Mouse (Mus musculus) kidney, postnatal 0 days (tissue): Measurements from ENCODE around the gene Cfap69. TPM values are rescaled to one million over a fixed set of nuclear protein-coding genes. Genes with fewer than 3 reads are reported as not detected.

Experiments used
- ATAC-seq: fragments of 200-750 bp; cut with Nextera tagmentation; replicated peaks from 2 replicates; pipeline ENCODE4 v1.8.0; 2017; ENCODE audit warnings: low read depth, moderate number of reproducible peaks, moderate TSS enrichment, moderate library complexity; ENCODE audit not compliant: low FRiP score
- DNase-seq: peaks from one replicate; pipeline ENCODE4 v3.0.0-alpha.2; 2016; ENCODE audit warnings: low spot score
- H3K27ac ChIP-seq: fragments of 300-500 bp; sonication (generic); 2 replicates; pipeline ENCODE4 v1.5.1; 2014; ENCODE audit warnings: mild to moderate bottlenecking
- H3K27me3 ChIP-seq: fragments of 300-500 bp; sonication (generic); 2 replicates; pipeline ENCODE4 v1.6.1; 2014; ENCODE audit warnings: low read length, mixed read lengths; ENCODE audit not compliant: insufficient read depth
- H3K36me3 ChIP-seq: fragments of 300-500 bp; sonication (generic); 2 replicates; pipeline ENCODE4 v1.6.1; 2014; ENCODE audit warnings: low read length, mixed read lengths; ENCODE audit not compliant: insufficient read depth
- H3K4me1 ChIP-seq: fragments of 300-500 bp; sonication (generic); replicated peaks from 2 replicates; pipeline ENCODE4 v1.6.1; 2014; ENCODE audit warnings: antibody characterized with exemption, low read length, mixed read lengths; ENCODE audit not compliant: insufficient read depth
- H3K4me2 ChIP-seq: fragments of 300-500 bp; sonication (generic); 2 replicates; pipeline ENCODE4 v1.6.1; 2014; ENCODE audit warnings: mild to moderate bottlenecking, low read length, moderate library complexity, mixed read lengths
- H3K4me3 ChIP-seq: fragments of 300-500 bp; sonication (generic); replicated peaks from 2 replicates; pipeline ENCODE4 v1.5.1; 2014; ENCODE audit warnings: low read depth, low read length
- H3K9ac ChIP-seq: fragments of 300-500 bp; sonication (generic); 2 replicates; pipeline ENCODE4 v1.6.1; 2014; ENCODE audit warnings: low read depth, low read length
- H3K9me3 ChIP-seq: fragments of 300-500 bp; sonication (generic); replicated peaks from 2 replicates; pipeline ENCODE4 v1.6.1; 2016; ENCODE audit warnings: low read length, inconsistent platforms, mixed read lengths
- CTCF ChIP-seq: IDR thresholded peaks from 2 replicates; pipeline ENCODE4 v1.5.1; 2016; ENCODE audit warnings: antibody characterized with exemption, low read depth, mild to moderate bottlenecking, moderate library complexity
- WGBS: fragments of 180-500 bp; shearing (Covaris S2); extraction: QIAGEN DNeasy Blood & Tissue Kit; methylation state at CpG from one replicate; pipeline ENCODE4 v1.1.7; 2014; 5-methylcytosine and 5-hydroxymethylcytosine counted together
- polyA plus RNA-seq: library from polyadenylated mRNA; unstranded; fragments of >200 nt; fragmentation: Nextera tagmentation; extraction: Ambion mirVana; gene quantifications from 2 replicates; pipeline ENCODE4 v1.2.1, GENCODE M21; 2015

Gene Cfap69
- polyA plus RNA-seq, 1 experiment from 2014 or later, result 1.6 TPM

DNA sequence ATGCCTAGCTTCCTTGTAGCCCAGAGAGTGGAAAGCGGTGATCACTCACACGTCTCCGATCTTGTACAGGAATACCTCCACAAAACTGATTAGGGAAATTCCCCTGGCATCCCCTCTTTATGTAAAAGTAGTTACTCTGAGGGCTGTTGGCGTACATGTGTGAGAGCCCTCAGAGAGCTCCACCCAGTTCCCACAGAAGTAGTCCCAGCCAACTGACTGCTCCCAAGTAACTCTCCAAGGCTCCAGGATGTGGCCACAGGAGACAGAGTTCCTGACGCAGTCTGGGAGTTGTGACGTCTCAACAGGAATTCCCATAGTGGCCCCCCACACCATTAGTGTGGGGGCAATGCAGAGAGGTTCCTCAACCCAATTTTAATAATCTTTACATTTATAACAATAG, 982 bp downstream of the Cfap69 start:
- no peak for DNase-seq
- peak overlapping the region; percentile 69; the same call in 1 of the 2 replicates for H3K4me3 ChIP-seq
- no peak overlapping the region for H3K27ac ChIP-seq
- H3K36me3 ChIP-seq, result no peaks in the 10 kb centered on the region
- TF ChIP-seq CTCF, result no peak
- no peaks in the 10 kb centered on the region for H3K9me3 ChIP-seq
- ATAC-seq, result no peak
- WGBS, result 39% methylated on average over 6 of the region's 6 CpGs
- H3K4me2 ChIP-seq, result peak overlapping the region; percentile 97
- no peak overlapping the region for H3K9ac ChIP-seq
- H3K27me3 ChIP-seq, result no peaks in the 10 kb centered on the region
- H3K4me1 ChIP-seq, result no peaks in the 10 kb centered on the region

DNA sequence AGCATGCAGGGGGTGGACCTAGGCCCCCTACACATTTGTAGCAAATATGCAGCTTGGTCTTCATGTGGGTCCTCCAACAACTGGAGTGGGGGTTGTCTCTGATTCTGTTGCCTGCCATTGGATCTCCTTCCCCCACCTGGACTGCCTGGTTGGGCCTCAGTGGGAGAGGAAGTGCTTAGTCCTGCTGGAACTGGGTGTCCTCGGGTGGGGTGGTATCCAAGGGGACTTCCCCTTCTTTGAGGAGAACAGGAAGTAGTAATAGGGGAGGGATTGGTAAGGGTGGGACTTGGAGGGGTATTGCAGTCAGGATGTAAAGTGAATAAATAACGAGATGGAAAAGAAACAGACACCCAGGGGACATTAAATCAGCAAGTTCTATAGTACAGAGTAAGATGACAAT, 5.4 kb downstream of the Cfap69 start:
- ATAC-seq (no peak), DNase-seq (no peak)
- H3K4me2 ChIP-seq, result no peak overlapping the region
- no peak overlapping the region for H3K9ac ChIP-seq
- no peaks in the 10 kb centered on the region for H3K36me3 ChIP-seq
- no peaks in the 10 kb centered on the region for H3K9me3 ChIP-seq
- no peak for TF ChIP-seq CTCF
- H3K4me1 ChIP-seq, result no peaks in the 10 kb centered on the region
- no peaks in the 10 kb centered on the region for H3K27me3 ChIP-seq
- H3K4me3 ChIP-seq, result no peak overlapping the region
- H3K27ac ChIP-seq, result no peak overlapping the region
- WGBS, result 41% methylated on average over 2 of the region's 2 CpGs

DNA sequence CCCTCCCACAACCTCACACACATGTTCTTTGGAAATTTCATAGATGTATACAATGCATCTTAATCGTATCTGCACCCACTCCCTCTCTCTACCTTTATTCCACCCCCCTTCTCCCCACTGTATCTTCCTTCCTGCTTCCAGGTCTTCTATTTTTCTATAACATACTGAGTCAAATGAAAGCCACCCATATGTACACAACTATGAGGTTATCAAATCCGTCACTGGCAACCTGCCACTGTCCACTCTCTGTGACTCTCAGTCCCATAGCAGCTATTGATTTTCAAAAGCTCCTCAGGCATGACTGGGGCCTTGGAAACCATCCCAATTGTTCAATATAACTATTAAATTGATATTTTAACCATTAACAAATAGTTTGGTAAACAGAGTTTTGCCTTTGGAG, 6.1 kb downstream of the Cfap69 start:
- no peak for TF ChIP-seq CTCF
- Histone ChIP-seq H3K4me3 (no peak overlapping the region), H3K9ac (no peak overlapping the region), H3K36me3 (no peaks in the 10 kb centered on the region), H3K4me2 (no peak overlapping the region), H3K4me1 (no peaks in the 10 kb centered on the region), H3K27ac (no peak overlapping the region), H3K27me3 (no peaks in the 10 kb centered on the region), H3K9me3 (no peaks in the 10 kb centered on the region)
- DNase-seq (no peak), ATAC-seq (no peak)
- 69% methylated on average over 2 of the region's 2 CpGs for WGBS

DNA sequence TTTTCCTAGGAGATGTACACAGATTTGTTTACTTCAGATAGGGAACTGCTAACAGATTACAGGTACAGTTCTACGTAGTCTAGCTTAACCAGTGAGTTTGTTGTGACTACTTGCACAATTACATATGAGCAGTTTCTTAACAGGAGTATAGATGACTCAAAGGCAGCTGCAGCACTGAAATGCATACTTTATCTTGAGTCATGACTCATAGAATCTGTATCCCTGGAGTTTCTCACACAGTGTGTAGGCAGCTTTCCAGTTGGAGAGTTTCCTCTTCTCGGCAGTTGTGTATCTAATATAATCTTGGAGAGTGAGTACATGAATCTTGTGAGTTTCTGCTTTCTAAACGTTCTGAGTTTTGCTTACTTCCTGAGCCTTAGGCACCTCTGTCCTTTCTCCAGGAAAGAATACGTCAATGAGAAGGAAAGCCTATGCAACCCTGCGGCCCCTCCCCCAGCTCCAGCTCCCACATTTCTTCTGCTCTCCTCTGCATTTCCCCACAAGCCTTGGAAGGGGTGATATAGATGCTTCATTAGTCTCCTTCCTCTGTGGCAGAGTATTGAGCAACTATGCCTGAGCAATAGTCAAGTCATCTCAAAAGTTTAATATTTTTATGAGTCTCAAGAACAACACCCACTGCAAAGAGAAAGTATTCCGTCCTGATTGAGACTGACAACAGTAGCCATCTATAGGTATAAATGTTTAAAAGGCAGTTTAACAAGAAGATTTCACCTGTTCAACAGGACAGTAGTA, 15.0 kb downstream of the Cfap69 start:
- Histone ChIP-seq H3K27me3 (no peaks in the 10 kb centered on the region), H3K4me3 (no peak overlapping the region), H3K36me3 (no peaks in the 10 kb centered on the region), H3K4me1 (no peaks in the 10 kb centered on the region), H3K4me2 (no peak overlapping the region), H3K9ac (no peak overlapping the region), H3K9me3 (no peaks in the 10 kb centered on the region), H3K27ac (no peak overlapping the region)
- no peak for DNase-seq
- WGBS, result 46% methylated on average over 6 of the region's 6 CpGs
- no peak for TF ChIP-seq CTCF
- ATAC-seq, result no peak; the same call in 1 of the 2 replicates

DNA sequence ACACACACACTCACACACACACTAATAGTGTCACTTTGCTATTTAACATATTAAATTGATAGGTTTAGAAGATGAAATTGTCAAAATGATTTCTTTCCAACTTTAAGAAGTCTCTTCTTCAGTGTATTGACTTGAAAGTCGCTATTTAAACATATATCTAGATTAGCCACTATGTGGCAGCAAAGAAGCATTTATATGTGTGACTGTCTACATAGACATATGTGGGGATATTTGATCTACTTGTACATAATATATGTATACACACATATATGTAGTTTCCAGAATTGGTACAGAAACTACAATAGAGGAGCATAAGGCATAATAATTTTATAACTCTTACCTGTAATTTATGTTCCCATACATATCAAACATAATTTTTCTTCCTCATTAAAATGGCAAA, 17.9 kb downstream of the Cfap69 start:
- no peak for ATAC-seq
- Histone ChIP-seq H3K4me2 (no peak overlapping the region), H3K4me3 (no peak overlapping the region), H3K36me3 (no peaks in the 10 kb centered on the region), H3K4me1 (no peaks in the 10 kb centered on the region), H3K9ac (no peak overlapping the region), H3K27me3 (no peaks in the 10 kb centered on the region), H3K27ac (no peak overlapping the region), H3K9me3 (no peaks in the 10 kb centered on the region)
- peak; percentile 71 for DNase-seq
- peak; percentile 65 for TF ChIP-seq CTCF
- WGBS, result 0% methylated on average over 1 of the region's 1 CpGs

DNA sequence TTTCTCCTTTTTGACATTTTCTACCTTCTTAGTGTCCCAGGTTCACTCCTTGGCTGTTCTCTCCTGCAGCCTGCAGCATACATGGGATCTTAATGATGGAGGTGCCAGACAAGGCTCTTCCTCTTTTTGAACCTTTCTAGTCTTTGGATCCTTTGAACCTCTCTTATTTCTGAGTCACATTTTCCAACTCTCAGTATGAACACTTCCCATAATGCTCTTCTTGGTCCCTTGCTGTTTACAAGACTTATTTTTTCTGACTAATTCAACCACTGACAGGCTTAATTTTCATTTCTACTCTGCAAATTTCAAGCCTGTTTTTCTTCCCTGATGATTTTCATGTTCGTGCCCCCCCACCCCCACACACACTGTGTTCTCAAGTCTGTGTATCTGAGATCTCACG, 25.5 kb downstream of the Cfap69 start:
- H3K4me2 ChIP-seq, result no peak overlapping the region
- ATAC-seq, result no peak
- no peak overlapping the region for H3K27ac ChIP-seq
- H3K36me3 ChIP-seq, result no peaks in the 10 kb centered on the region
- no peak overlapping the region for H3K4me3 ChIP-seq
- H3K4me1 ChIP-seq, result no peaks in the 10 kb centered on the region
- no peak for DNase-seq
- no peaks in the 10 kb centered on the region for H3K9me3 ChIP-seq
- whole genome bisulfite sequencing, result 58% methylated on average over 2 of the region's 2 CpGs
- no peaks in the 10 kb centered on the region for H3K27me3 ChIP-seq
- H3K9ac ChIP-seq, result no peak overlapping the region
- no peak for TF ChIP-seq CTCF

DNA sequence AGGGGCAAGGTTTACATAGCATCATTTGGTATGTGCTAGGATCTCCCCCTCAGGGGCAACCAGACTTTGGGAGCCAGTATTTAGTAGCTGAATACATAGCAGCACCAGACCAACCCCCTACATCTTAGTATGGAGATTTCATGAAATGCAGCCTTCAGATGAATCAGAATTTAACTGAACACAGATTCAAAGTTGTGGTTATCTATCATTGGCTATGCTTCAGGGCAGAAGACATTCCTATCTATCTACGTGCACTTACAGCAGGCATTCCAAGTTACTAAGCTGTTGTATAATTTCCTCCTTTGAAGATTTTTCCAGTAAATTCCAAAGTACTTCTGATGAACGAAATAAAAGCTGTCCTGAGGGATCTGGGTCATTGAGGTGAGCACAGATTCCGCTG, 38.5 kb downstream of the Cfap69 start:
- TF ChIP-seq CTCF, result no peak
- ATAC-seq, result no peak
- WGBS, result 62% methylated on average over 3 of the region's 3 CpGs
- H3K9ac ChIP-seq, result no peak overlapping the region
- no peak overlapping the region for H3K27ac ChIP-seq
- H3K36me3 ChIP-seq, result no peaks in the 10 kb centered on the region
- H3K9me3 ChIP-seq, result no peaks in the 10 kb centered on the region
- no peak overlapping the region for H3K4me2 ChIP-seq
- no peak for DNase-seq
- H3K4me1 ChIP-seq, result no peaks in the 10 kb centered on the region
- H3K4me3 ChIP-seq, result no peak overlapping the region
- no peaks in the 10 kb centered on the region for H3K27me3 ChIP-seq
